Mouse (Mus musculus) forebrain, embryonic 11.5 days (tissue): ENCODE data around the gene Naa80. TPM values are rescaled to one million over a fixed set of nuclear protein-coding genes. Genes with fewer than 3 reads are reported as not detected.
"Not testable (repeated sequence)": the region's sequence is repeated elsewhere in the genome, so short reads cannot be mapped to it uniquely, and the experiment has no call there.

Source experiments
- ATAC-seq: fragments of 200-750 bp; cut with Nextera tagmentation; replicated peaks from 2 replicates; pipeline ENCODE4 v1.8.0; 2017; ENCODE audit warnings: moderate TSS enrichment; ENCODE audit not compliant: low FRiP score
- DNase-seq: peaks from one replicate; pipeline ENCODE4 v3.0.0-alpha.2; 2017; ENCODE audit warnings: low spot score
- H3K27ac ChIP-seq: fragments of 300-500 bp; sonication (generic); 2 replicates; pipeline ENCODE4 v1.5.1; 2014; ENCODE audit warnings: low read depth, low read length
- H3K27me3 ChIP-seq: fragments of 300-500 bp; sonication (generic); 2 replicates; pipeline ENCODE4 v1.6.1; 2014; ENCODE audit warnings: mild to moderate bottlenecking, low read length, mixed read lengths; ENCODE audit not compliant: control insufficient read depth, insufficient read depth
- H3K36me3 ChIP-seq: fragments of 300-500 bp; sonication (generic); 2 replicates; pipeline ENCODE4 v1.6.1; 2014; ENCODE audit warnings: mild to moderate bottlenecking, low read length, moderate library complexity, mixed read lengths; ENCODE audit not compliant: control insufficient read depth, insufficient read depth
- H3K4me1 ChIP-seq: fragments of 300-500 bp; sonication (generic); replicated peaks from 2 replicates; pipeline ENCODE4 v1.6.1; 2014; ENCODE audit warnings: low read length, mixed read lengths; ENCODE audit not compliant: control insufficient read depth, insufficient read depth
- H3K4me2 ChIP-seq: fragments of 300-500 bp; sonication (generic); 2 replicates; pipeline ENCODE4 v1.6.1; 2014; ENCODE audit warnings: low read depth, mild to moderate bottlenecking, low read length, moderate library complexity, mixed read lengths; ENCODE audit not compliant: severe bottlenecking
- H3K4me3 ChIP-seq: fragments of 300-500 bp; sonication (generic); 2 replicates; pipeline ENCODE4 v1.5.1; 2014; ENCODE audit warnings: low read depth, low read length
- H3K9ac ChIP-seq: fragments of 300-500 bp; sonication (generic); 2 replicates; pipeline ENCODE4 v1.6.1; 2014; ENCODE audit warnings: low read length
- H3K9me3 ChIP-seq: fragments of 300-500 bp; sonication (generic); 2 replicates; pipeline ENCODE4 v1.6.1; 2016; ENCODE audit warnings: low read length, mixed read lengths; ENCODE audit not compliant: control insufficient read depth
- WGBS: fragments of 180-500 bp; shearing (Covaris S2); extraction: QIAGEN DNeasy Blood & Tissue Kit; methylation state at CpG from one replicate; pipeline ENCODE4 v1.1.7; 2014; 5-methylcytosine and 5-hydroxymethylcytosine counted together
- polyA plus RNA-seq: library from polyadenylated mRNA; unstranded; fragments of >200 nt; fragmentation: Nextera tagmentation; extraction: Ambion mirVana; gene quantifications from 2 replicates; pipeline ENCODE4 v1.2.1, GENCODE M21; 2014

The Naa80 gene
- polyA plus RNA-seq, 1 experiment from 2014 or later: 11.3 TPM

DNA sequence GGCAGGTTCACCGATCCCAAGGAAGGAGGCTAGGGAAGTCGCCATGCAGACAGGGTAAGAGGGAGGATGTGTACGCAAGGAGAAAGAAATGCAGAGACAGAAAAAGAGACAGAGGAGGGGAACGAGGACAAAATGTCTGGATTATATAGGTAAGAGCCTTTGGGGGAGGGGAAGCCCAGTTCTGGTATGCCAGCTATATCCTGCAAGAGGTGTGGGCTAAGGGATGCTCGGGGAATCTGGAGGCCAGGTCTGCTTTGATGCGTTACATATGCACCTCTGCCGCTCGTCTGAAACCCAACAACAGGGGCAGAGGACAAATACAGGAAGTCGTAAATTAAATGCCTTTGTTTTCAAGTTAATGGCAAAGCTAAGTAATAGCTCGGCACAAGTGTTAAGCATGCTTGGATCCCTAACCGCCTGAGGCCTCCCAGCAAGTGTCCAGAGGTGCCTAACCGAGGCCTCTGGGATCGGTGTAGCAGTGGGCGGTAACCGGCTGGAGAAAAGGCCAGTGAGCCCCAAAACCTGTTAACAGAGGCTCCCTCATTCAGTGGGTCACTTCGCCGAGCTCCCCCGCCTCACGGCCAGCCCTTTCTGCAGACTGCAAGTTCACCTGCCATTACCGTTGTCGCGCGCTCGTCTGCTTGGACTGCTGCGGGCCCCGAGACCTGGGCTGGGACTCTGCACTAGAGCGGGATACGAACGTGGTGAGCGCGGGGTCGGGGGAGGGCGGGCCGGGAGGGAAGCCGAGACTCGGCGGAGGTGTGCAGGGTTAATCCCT lies 25.0 kb upstream of the Naa80 start:
- H3K27me3 ChIP-seq: peaks cover 14% of the 10 kb centered on the region
- peaks cover 29% of the 10 kb centered on the region for H3K4me1 ChIP-seq
- peak overlapping the region; percentile 67 for H3K4me3 ChIP-seq
- DNase-seq (no peak), ATAC-seq (peak; percentile 6)
- peaks cover under 1% of the 10 kb centered on the region; the same call in 1 of the 2 replicates for H3K36me3 ChIP-seq
- H3K9ac ChIP-seq: peak overlapping the region; percentile 71
- H3K4me2 ChIP-seq: peak overlapping the region; percentile 89
- 5% methylated on average over 37 of the region's 37 CpGs for WGBS
- H3K9me3 ChIP-seq: no peaks in the 10 kb centered on the region
- peak overlapping the region; percentile 71 for H3K27ac ChIP-seq

- WGBS: under 1% methylated on average over 53 of the region's 53 CpGs
- Histone ChIP-seq H3K4me1 (peaks cover 29% of the 10 kb centered on the region), H3K27me3 (peaks cover 14% of the 10 kb centered on the region), H3K4me3 (peak overlapping the region; percentile 67), H3K4me2 (peak overlapping the region; percentile 89), H3K27ac (peak overlapping the region; percentile 78), H3K9ac (peak overlapping the region; percentile 86), H3K9me3 (no peaks in the 10 kb centered on the region), H3K36me3 (peaks cover 7% of the 10 kb centered on the region; the same call in 1 of the 2 replicates)
- DNase-seq: peak; percentile 99
- peak; percentile 92 for ATAC-seq
Measured at GRCm38 (mm10) chr9:107554319-107554825, 24.3 kb upstream of the Naa80 start.

DNA sequence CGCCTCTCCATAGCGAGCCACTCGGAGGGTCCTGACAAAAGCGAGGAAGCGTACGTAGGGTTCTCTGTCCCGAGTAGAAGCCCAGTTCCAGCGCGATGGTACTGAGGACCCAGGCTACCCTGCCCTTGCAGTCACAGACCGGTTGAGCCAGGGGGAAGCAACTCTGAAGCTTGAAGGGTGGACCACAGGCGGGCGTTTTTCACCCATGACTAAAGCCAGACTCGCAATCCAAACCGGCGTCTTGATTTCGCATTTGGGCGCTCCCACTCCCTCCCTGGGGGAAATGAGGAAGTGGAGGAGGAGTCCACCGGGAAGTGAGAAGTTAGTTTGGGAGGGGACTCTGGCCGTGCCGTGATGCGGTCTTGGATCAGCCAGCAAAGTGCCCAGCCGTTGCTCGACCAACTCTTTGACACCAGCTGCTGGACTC lies 23.6 kb upstream of the Naa80 start:
- H3K9ac ChIP-seq: peak overlapping the region; percentile 86
- DNase-seq: no peak
- no peaks in the 10 kb centered on the region for H3K9me3 ChIP-seq
- H3K4me1 ChIP-seq: peaks cover 29% of the 10 kb centered on the region
- peaks cover 12% of the 10 kb centered on the region for H3K27me3 ChIP-seq
- ATAC-seq: peak; percentile 19
- peak overlapping the region; percentile 78 for H3K4me2 ChIP-seq
- peaks cover 13% of the 10 kb centered on the region; the same call in 1 of the 2 replicates for H3K36me3 ChIP-seq
- peak overlapping the region; percentile 67 for H3K4me3 ChIP-seq
- under 1% methylated on average over 21 of the region's 23 CpGs for whole genome bisulfite sequencing
- peak overlapping the region; percentile 78 for H3K27ac ChIP-seq

DNA sequence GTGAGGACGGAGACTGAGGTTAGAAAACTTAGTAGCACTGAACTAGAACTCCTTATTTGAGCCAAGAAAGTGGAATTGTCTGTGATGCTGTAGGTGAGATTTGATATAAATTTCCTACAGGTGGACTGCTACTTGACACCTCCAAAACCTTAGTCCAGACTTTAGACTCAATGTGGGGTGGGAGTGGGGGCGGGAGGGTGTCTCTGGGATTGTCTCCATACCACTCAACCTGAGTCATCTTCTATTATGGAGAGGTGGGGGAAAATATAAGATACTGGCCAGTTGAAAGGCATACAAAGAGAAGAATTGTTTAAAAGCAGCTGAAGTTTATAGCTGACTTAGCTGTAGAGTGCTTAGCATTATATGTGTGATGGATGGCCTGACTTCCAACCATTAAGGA lies 23.0 kb upstream of the Naa80 start:
- Histone ChIP-seq H3K4me3 (peak overlapping the region; percentile 67), H3K4me2 (peak overlapping the region; percentile 78), H3K36me3 (peaks cover 14% of the 10 kb centered on the region; the same call in 1 of the 2 replicates), H3K4me1 (peaks cover 29% of the 10 kb centered on the region), H3K9me3 (no peaks in the 10 kb centered on the region), H3K9ac (peak overlapping the region; percentile 86), H3K27ac (no peak overlapping the region), H3K27me3 (peaks cover 6% of the 10 kb centered on the region; the same call in 1 of the 2 replicates)
- 47% methylated on average over 2 of the region's 2 CpGs for WGBS
- ATAC-seq (no peak), DNase-seq (no peak)

GRCm38 (mm10) chr9:107556346-107556745 lies 22.3 kb upstream of the Naa80 start:
- peaks cover 25% of the 10 kb centered on the region for H3K4me1 ChIP-seq
- no peaks in the 10 kb centered on the region for H3K9me3 ChIP-seq
- peak overlapping the region; percentile 39; the same call in 1 of the 2 replicates for H3K9ac ChIP-seq
- H3K4me2 ChIP-seq: peak overlapping the region; percentile 78; the same call in 1 of the 2 replicates
- DNase-seq: no peak
- no peak overlapping the region for H3K27ac ChIP-seq
- peaks cover 17% of the 10 kb centered on the region; the same call in 1 of the 2 replicates for H3K36me3 ChIP-seq
- H3K4me3 ChIP-seq: peak overlapping the region; percentile 67
- H3K27me3 ChIP-seq: peaks cover 2% of the 10 kb centered on the region; the same call in 1 of the 2 replicates
- WGBS: 83% methylated on average over 3 of the region's 3 CpGs
- ATAC-seq: no peak

DNA sequence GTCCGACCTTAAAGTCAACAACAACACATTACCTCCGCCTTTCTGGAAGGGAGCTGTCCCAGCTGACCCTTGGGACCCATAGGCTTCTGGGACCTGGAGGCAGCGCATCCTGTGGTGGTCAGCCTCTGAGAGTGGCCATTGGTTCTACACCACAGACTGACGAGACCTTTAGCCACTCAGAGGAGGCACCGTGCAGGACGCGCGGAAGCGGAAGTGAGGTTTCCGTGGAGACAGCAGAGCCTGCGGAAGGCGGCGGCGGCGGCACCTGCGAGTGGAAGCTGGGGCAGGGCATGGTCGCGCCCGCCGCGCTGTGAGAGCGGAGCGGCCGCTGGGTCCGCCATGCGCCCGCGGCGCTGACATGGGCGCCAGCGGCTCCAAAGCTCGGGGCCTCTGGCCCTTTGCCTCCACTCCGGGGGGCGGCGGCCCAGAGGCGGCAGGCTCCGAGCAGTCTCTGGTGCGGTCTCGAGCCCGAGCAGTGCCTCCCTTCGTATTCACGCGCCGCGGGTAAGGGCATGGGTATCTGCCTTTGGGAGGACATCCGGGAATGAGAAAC lies 15.6 kb upstream of the Naa80 start, which contains the start of gene Tusc2:
TSS of gene Tusc2 (plus strand) at position 227 of the 553 bp plus-strand sequence.
- Histone ChIP-seq H3K9me3 (no peaks in the 10 kb centered on the region), H3K4me1 (peaks cover 11% of the 10 kb centered on the region), H3K36me3 (peaks cover 21% of the 10 kb centered on the region; the same call in 1 of the 2 replicates), H3K27me3 (no peaks in the 10 kb centered on the region), H3K4me2 (peak within 1 kb of the TSS; percentile 87), H3K9ac (peak within 1 kb of the TSS; percentile 81), H3K27ac (no peak within 1 kb of the TSS), H3K4me3 (peak within 1 kb of the TSS; percentile 89)
- WGBS: under 1% methylated on average over 46 of the region's 46 CpGs
- DNase-seq (peak; percentile 96), ATAC-seq (peak; percentile 95)

- H3K9me3 ChIP-seq, H3K4me2 ChIP-seq, H3K9ac ChIP-seq, H3K4me3 ChIP-seq, H3K27me3 ChIP-seq, ATAC-seq, DNase-seq, H3K27ac ChIP-seq, H3K36me3 ChIP-seq: not testable (repeated sequence)
- 48% methylated on average over 5 of the region's 5 CpGs for WGBS
- peaks cover 19% of the 10 kb centered on the region for H3K4me1 ChIP-seq
Measured at GRCm38 (mm10) chr9:107565556-107565955, 13.1 kb upstream of the Naa80 start.

DNA sequence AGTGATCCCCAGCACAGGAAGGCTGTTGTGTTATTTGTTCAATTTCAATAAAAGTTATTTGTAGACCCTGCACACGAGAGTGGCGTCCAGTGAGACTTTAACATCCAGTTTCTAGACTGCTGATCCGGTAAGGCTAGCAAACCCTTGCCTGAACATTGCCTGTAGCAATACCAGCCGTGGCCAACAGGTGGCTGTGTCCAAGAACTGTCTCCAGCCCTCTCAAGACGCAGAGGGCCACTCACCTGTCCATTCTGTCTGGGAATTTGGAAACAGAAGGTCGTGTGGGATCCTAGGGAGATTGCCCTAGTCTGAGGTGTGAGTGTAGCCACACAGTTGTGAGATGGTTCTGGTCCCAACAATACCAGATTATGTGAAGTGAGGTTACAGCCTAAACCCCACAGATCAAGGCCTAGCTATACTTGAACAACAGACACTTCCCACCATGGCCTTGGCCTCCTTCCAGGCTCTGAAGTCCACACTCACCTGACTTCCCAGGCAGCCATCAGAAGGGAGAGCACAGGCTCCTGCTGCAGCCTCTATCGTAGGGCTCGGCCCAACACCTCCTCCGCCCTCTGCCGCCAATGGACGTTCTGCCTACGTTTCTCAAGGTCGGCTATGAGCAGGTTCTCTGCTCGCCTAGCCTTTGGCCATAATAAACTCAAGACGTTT lies 12.5 kb upstream of the Naa80 start:
- H3K9me3 ChIP-seq: no peaks in the 10 kb centered on the region
- no peak for ATAC-seq
- no peak overlapping the region for H3K4me2 ChIP-seq
- WGBS: 62% methylated on average over 15 of the region's 15 CpGs
- H3K27ac ChIP-seq: no peak overlapping the region
- no peak overlapping the region for H3K4me3 ChIP-seq
- H3K36me3 ChIP-seq: peaks cover 9% of the 10 kb centered on the region; the same call in 1 of the 2 replicates
- peaks cover 24% of the 10 kb centered on the region for H3K4me1 ChIP-seq
- no peak overlapping the region for H3K9ac ChIP-seq
- H3K27me3 ChIP-seq: no peaks in the 10 kb centered on the region
- peak; percentile 89 for DNase-seq
